Mouse (Mus musculus) lung, postnatal 0 days (tissue): Measurements from ENCODE around the gene Itpr1.

Source experiments
- CTCF ChIP-seq: IDR thresholded peaks from 2 replicates; pipeline ENCODE4 v1.5.1; 2016; ENCODE audit warnings: antibody characterized with exemption, mild to moderate bottlenecking
- EP300 ChIP-seq: IDR thresholded peaks from 2 replicates; pipeline ENCODE4 v1.6.1; 2016; ENCODE audit warnings: antibody characterized with exemption, mild to moderate bottlenecking, control low read depth

DNA sequence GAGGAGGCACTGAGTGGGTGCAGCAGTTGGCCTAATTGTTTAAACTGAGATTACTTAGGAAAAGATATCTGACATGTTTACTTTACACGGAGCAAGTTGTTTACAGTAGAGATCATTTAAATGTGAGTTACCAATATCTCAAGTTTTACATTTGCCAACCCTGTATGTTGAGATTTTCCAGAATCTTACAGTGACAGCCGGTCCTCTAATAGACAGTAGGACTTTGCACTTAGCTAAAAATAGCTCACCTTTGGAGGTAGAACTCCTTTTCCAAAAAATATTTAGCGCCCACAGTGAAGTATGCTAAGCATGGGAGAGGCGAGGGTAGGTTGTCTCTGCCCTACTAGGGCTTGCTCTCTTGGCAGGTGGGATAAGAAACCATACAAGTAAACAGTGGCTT, 69.2 kb downstream of the Itpr1 start:
- TF ChIP-seq CTCF (no peak), EP300 (no peak)
